Mouse (Mus musculus) intestine, postnatal 0 days (tissue): ENCODE measurements around the gene Ntpcr. TPM values are rescaled to one million over a fixed set of nuclear protein-coding genes. Genes with fewer than 3 reads are reported as not detected.

Source experiments
- ATAC-seq: fragments of 200-750 bp; cut with Nextera tagmentation; 2 replicates; pipeline ENCODE4 v1.8.0; 2017; ENCODE audit warnings: mild to moderate bottlenecking, moderate TSS enrichment, moderate library complexity
- H3K27ac ChIP-seq: fragments of 300-500 bp; sonication (generic); 2 replicates; pipeline ENCODE4 v1.5.1; 2014; ENCODE audit warnings: mild to moderate bottlenecking, low read depth, low read length, moderate library complexity
- H3K27me3 ChIP-seq: fragments of 300-500 bp; sonication (generic); replicated peaks from 2 replicates; pipeline ENCODE4 v1.6.1; 2014; ENCODE audit warnings: low read length, mixed read lengths; ENCODE audit not compliant: control insufficient read depth, insufficient read depth
- H3K36me3 ChIP-seq: fragments of 300-500 bp; sonication (generic); 2 replicates; pipeline ENCODE4 v1.6.1; 2014; ENCODE audit warnings: mild to moderate bottlenecking, moderate library complexity; ENCODE audit not compliant: control insufficient read depth, insufficient read depth
- H3K4me1 ChIP-seq: fragments of 300-500 bp; sonication (generic); replicated peaks from 2 replicates; pipeline ENCODE4 v1.6.1; 2014; ENCODE audit warnings: antibody characterized with exemption, low read length, mixed read lengths; ENCODE audit not compliant: control insufficient read depth, insufficient read depth
- H3K4me2 ChIP-seq: fragments of 300-500 bp; sonication (generic); replicated peaks from 2 replicates; pipeline ENCODE4 v1.6.1; 2014; ENCODE audit warnings: low read depth, mild to moderate bottlenecking, moderate library complexity
- H3K4me3 ChIP-seq: fragments of 300-500 bp; sonication (generic); 2 replicates; pipeline ENCODE4 v1.5.1; 2014; ENCODE audit warnings: low read depth, low read length
- H3K9ac ChIP-seq: fragments of 300-500 bp; sonication (generic); 2 replicates; pipeline ENCODE4 v1.6.1; 2014; ENCODE audit warnings: mild to moderate bottlenecking, low read depth, low read length
- H3K9me3 ChIP-seq: fragments of 300-500 bp; sonication (generic); 2 replicates; pipeline ENCODE4 v1.6.1; 2016; ENCODE audit warnings: mixed run types; ENCODE audit not compliant: control insufficient read depth
- CTCF ChIP-seq: sonication (generic); IDR thresholded peaks from 2 replicates; pipeline ENCODE4 v1.5.1; 2016; ENCODE audit warnings: low read depth, mild to moderate bottlenecking, control low read depth, antibody characterized with exemption, moderate library complexity
- WGBS: fragments of 180-500 bp; shearing (Covaris S2); extraction: QIAGEN DNeasy Blood & Tissue Kit; methylation state at CpG from one replicate; pipeline ENCODE4 v1.1.7; 2014; 5-methylcytosine and 5-hydroxymethylcytosine counted together
- polyA plus RNA-seq: library from polyadenylated mRNA; unstranded; fragments of >200 nt; fragmentation: Nextera tagmentation; extraction: Ambion mirVana; gene quantifications from 2 replicates; pipeline ENCODE4 v1.2.1, GENCODE M21; 2015

Gene Ntpcr
- polyA plus RNA-seq, 1 experiment from 2014 or later: 23.9 TPM

DNA sequence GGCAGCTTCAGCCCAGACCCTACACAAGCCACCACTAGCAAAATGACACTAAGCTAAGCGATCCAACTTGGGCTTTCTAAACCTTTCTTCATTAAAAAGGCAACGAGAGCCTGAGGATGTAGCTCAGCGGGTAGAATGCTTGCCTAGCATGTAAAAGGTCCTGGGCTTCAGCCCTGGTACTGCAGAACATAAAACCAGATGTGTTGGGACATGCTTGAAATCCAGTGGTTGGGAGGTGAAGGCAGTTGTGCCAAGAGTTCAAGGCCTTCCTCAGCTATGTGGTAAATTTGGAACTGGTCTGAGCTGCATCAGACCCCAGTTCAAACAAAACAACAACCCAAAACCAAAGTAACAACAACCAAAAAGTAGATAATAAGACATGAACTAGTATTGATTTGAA lies 46.6 kb downstream of the Ntpcr start:
- no peak for TF ChIP-seq CTCF
- Histone ChIP-seq H3K9ac (no peak overlapping the region), H3K4me1 (no peaks in the 10 kb centered on the region), H3K27me3 (no peaks in the 10 kb centered on the region), H3K4me3 (no peak overlapping the region), H3K27ac (no peak overlapping the region), H3K4me2 (no peak overlapping the region), H3K36me3 (no peaks in the 10 kb centered on the region), H3K9me3 (no peaks in the 10 kb centered on the region)
- WGBS: 92% methylated on average over 3 of the region's 3 CpGs
- no peak for ATAC-seq

DNA sequence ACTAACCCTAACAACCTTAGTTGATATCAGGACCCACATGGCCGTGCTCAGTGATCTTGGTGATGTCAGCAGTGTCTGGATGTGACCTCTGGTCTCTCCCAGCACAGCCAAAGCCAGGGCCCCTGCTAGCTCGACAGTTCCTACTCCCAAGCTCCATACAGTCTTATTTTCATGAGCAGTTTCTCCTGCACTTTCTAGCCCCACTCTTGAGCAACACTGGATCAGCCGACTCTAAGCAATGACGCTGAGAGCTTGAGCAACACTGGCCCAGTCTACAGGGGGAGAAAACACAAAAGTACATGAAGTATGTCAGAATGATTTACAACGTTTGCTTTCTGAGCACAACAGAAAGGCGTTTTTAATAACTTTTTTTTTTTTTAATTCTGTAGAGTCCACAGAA lies 47.0 kb downstream of the Ntpcr start:
- Histone ChIP-seq H3K9ac (no peak overlapping the region), H3K4me3 (no peak overlapping the region), H3K4me2 (no peak overlapping the region), H3K9me3 (no peaks in the 10 kb centered on the region), H3K27me3 (no peaks in the 10 kb centered on the region), H3K4me1 (no peaks in the 10 kb centered on the region), H3K27ac (no peak overlapping the region), H3K36me3 (no peaks in the 10 kb centered on the region)
- ATAC-seq: peak; percentile 68
- 30% methylated on average over 6 of the region's 6 CpGs for WGBS
- TF ChIP-seq CTCF: no peak

DNA sequence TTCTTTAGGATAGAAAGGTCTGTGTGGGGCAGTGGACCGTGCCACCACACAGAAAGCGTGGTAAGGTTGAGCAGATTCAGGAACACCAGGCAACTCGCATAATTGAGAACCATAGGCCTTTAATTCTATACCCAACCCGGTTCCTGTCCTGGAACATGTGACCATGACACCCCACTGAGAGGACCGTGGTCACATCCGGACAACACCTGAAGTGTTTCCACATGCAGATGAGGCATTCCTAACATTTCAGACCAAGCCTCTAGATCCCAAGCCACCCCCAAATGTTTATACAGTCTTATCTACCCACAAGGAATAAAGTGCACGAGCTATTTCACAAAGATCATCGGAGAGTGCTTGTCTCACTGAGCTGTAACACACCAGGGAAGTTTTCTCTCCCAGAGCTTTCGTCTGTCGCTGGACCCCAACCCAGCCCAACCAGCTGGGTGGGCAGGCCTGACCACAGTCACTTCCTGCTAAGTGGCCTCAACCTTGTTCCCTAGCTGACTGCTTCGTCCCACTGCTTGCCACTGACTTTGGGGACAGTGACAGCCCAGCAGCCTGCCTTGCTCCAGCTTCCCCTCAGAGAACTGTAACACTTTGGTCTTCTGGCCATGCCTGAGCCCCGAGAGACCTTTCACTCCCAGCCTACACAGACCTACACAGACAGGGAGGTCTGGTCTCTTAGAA lies 47.9 kb downstream of the Ntpcr start:
- ATAC-seq: no peak
- Histone ChIP-seq H3K9ac (no peak overlapping the region), H3K4me2 (no peak overlapping the region), H3K27ac (no peak overlapping the region), H3K4me1 (no peaks in the 10 kb centered on the region), H3K9me3 (no peaks in the 10 kb centered on the region), H3K4me3 (no peak overlapping the region), H3K36me3 (no peaks in the 10 kb centered on the region), H3K27me3 (no peaks in the 10 kb centered on the region)
- no peak for TF ChIP-seq CTCF
- 45% methylated on average over 12 of the region's 12 CpGs for WGBS

DNA sequence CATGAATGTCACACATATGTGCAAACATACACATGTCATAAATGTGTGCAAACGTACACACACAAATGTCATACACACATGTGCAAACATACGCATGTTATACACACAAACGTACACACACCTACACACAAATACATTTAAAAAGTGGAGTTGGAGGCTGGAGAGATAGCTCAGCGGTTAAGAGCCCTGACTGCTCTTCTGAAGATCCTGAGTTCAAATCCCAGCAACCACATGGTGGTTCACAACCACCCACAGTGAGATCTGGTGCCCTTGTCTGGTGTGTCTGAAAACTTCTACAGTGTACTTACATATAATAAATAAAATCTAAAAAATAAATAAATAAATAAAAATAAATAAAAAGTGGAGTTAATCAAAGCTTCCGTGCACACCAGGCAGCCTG lies 49.2 kb downstream of the Ntpcr start:
- no peak for TF ChIP-seq CTCF
- Histone ChIP-seq H3K9ac (no peak overlapping the region), H3K4me1 (no peaks in the 10 kb centered on the region), H3K27ac (no peak overlapping the region), H3K9me3 (no peaks in the 10 kb centered on the region), H3K27me3 (no peaks in the 10 kb centered on the region), H3K36me3 (no peaks in the 10 kb centered on the region), H3K4me2 (no peak overlapping the region), H3K4me3 (no peak overlapping the region)
- 95% methylated on average over 5 of the region's 5 CpGs for WGBS
- ATAC-seq: no peak

DNA sequence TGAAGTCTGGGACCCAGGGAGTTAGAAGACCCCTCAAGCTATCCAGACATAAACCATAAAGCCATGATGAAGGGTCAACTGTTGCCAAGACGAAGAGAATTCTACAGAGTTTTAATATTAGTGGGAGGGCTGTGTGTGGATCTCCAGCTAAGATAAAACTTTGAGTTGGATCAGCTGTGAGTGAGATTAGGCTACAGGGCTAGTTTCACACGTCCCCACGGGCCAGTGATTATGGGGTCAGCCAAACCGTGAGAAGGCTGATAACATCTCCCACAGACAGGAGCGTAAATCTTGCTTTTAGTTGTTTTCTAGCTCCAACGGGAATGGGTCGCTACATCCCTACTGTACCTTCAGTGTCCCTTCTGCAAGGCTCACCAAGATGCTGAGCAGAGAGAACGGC lies 49.9 kb downstream of the Ntpcr start:
- ATAC-seq: no peak
- TF ChIP-seq CTCF: no peak
- Histone ChIP-seq H3K4me2 (no peak overlapping the region), H3K9me3 (no peaks in the 10 kb centered on the region), H3K27me3 (no peaks in the 10 kb centered on the region), H3K27ac (no peak overlapping the region), H3K4me1 (no peaks in the 10 kb centered on the region), H3K9ac (no peak overlapping the region), H3K4me3 (no peak overlapping the region), H3K36me3 (no peaks in the 10 kb centered on the region)
- 62% methylated on average over 8 of the region's 8 CpGs for WGBS

DNA sequence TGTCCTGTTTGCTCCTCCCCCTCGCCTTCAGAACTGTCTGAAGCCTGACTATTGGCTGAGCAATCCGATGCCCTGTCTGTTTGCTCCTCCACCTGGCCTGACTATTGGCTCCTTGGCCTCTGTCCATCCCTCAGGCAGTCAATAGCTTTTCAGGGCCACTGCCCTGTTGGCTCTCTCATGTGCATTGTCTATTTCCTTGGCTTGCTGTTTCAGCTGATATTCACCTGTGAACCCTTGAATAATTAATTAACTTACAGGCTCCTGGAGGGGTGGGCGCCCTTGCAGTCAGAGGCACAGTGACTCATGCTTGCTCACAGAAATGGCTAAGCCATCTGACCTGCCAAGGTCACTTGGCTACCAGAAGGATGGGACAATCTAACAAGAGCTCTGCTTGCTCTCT lies 52.4 kb downstream of the Ntpcr start:
- Histone ChIP-seq H3K27ac (no peak overlapping the region), H3K4me1 (no peaks in the 10 kb centered on the region), H3K9me3 (no peaks in the 10 kb centered on the region), H3K4me2 (no peak overlapping the region), H3K27me3 (no peaks in the 10 kb centered on the region), H3K9ac (no peak overlapping the region), H3K4me3 (no peak overlapping the region), H3K36me3 (no peaks in the 10 kb centered on the region)
- 54% methylated on average over 3 of the region's 3 CpGs for WGBS
- 0 out of 2 replicates have a peak, but pooled peaks have one; percentile 25 for ATAC-seq
- TF ChIP-seq CTCF: no peak

DNA sequence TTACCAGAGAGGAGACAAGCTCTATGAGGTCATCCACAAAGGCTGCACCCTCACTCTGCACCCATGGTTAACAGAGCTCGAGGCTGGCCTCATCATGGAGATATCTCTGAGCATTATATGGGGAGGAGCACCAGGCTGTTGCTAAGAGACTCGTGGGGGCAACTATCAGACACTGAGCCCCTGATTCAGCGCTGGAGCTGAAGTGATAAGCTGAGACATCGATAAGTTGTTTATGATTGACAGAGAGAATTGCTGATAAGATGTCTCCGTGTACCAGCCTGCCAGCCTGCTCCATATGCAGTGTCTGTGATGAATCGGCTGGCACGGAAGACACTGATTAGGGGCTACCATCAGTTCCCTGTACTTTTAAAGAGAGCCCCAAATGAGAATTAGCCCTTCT lies 57.1 kb downstream of the Ntpcr start:
- H3K27ac ChIP-seq: no peak overlapping the region
- no peak overlapping the region for H3K4me3 ChIP-seq
- H3K27me3 ChIP-seq: no peaks in the 10 kb centered on the region
- H3K4me1 ChIP-seq: no peaks in the 10 kb centered on the region
- no peak for ATAC-seq
- WGBS: 43% methylated on average over 7 of the region's 7 CpGs
- no peak overlapping the region for H3K4me2 ChIP-seq
- H3K36me3 ChIP-seq: no peaks in the 10 kb centered on the region
- H3K9ac ChIP-seq: no peak overlapping the region
- TF ChIP-seq CTCF: no peak
- no peaks in the 10 kb centered on the region for H3K9me3 ChIP-seq
